Mouse (Mus musculus): Measurements from ENCODE around the gene Tmsb15b1.
"Not testable (repeated sequence)": the region's sequence is repeated elsewhere in the genome, so short reads cannot be mapped to it uniquely, and the experiment has no call there.

Gene Tmsb15b1

DNA sequence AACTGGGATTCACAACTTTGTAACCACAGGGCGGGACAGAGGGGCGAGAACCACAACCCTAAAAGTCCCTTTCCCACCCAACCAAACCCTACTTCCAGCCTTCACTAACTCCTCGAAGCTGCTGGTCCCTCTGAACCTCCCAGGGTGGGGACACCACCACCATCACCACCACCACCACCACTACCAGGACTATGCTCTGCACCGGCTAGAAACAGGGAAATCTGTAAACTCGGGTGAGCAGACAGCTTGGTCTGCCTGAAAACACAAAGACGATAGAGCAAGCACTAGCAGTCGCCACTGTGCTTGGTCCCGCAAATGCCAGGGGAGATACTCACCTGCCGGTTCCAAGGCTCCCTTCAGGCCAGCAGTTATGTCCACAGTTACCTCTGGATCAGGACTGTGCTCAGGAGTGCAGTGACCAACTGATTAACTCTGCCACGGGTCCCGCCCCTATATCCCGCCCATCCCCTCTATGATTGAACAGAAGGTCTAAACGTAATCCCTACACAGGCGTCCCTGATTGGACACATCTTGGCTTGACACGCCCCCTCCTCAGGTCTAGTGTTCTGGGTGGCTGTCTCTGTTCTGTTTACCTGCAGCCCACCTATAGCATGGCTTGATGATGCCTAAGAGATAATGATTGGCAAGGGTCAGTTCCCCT, at the start of gene Tmsb15b1, which contains the start of gene Tmsb15l:
Gene Tmsb15b1, minus strand, starts transcription at position 451 of the 661 bp plus-strand sequence.
Gene Tmsb15l, minus strand, starts transcription at position 446 of the 661 bp plus-strand sequence.
- peak; percentile 73 for DNase-seq (ENCODE audit: low read depth, low spot score)

DNA sequence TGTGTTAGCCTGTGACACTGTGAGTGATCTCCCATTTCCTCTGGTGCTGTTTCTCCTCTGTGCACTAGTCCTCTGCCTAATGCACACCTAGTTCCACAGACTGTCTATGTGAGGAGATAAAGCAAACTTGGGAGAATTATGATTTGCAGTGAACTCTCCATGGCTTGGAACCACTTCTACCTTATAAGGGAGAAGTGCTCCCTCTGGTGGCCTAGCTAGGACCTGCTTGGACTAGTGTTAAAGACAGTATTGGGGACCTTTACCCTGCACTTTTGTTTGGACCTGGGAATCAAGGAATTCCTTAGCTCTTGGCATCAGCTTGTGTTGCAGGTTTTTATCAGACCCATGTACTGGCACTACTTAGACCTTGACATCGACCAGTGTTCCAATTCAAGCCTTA, 42.6 kb upstream of the Tmsb15b1 start:
- peak; percentile 42 for DNase-seq (ENCODE audit: low read depth, low spot score)

GRCm38 (mm10) chrX:137017668-137018067, 41.0 kb upstream of the Tmsb15b1 start:
- DNase-seq (ENCODE audit: low read depth, low spot score): no peak

DNA sequence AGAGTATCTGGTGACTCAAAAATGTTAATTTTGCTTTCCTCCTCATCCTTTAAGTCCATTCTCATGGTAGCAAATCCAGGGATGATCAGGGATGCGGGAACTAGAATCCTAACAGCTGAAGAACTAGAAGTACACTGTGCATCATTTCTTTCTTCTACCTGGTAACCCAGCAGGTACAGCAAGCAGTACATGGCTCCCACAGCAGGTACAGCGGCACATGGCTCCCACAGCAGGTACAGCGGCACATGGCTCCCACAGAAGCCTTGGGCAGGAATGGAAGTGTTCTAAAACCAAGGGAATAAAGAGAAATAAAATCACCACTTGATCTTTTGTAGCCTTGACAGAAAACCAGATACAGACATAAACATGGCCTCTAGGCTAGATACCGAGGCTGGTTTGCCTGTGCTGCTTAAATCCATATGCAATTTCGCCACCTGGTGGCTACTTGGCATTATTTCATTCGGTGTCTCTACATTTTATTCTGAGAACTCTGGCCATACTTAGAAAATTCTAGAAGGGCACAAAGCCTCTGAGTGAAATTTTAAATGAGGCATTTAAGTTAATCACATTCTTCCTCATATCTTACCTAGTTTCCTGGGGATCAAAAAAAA, 38.5 kb upstream of the Tmsb15b1 start:
- DNase-seq (ENCODE audit: low read depth, low spot score): peak; percentile 52

DNA sequence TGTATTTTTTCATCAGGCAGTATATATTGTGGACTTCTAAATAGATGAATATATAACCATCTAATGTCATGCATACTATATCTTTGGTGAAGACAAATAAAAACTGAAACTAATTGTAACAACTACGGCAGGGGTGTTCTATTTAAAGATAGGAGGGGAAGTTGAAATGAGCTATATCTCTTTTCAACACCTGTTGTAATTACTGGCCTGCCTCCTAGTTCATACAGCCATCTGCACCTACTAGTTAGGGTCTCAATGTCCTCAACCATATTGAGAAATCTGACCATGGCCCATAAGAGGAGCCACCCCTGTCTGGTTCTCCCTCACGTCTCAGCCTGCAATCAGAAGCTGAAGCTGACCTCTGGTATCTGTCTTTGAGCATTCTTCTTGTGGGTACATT, 19.6 kb upstream of the Tmsb15b1 start:
- DNase-seq (ENCODE audit: low read depth, low spot score): no peak

DNA sequence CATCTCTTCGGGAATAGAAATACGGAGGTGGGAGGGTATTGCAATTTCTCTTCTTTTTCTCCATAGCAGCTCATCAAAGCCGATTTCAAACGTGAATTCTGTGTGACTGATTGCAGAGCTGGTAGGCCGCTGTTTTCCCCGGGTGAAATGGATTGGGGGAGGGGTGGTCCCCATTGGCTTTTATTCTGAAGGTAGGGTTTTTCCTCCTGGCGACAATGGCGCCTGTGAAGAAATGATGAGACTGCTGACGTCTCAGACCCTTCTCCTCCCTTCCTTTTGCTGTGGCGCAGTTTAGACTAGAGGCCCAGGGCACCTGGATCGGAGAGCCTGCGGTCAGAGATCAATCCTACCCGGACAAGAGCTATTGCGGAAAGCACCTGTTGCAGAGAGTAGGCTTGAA, 17.0 kb upstream of the Tmsb15b1 start:
- DNase-seq (ENCODE audit: low read depth, low spot score): no peak

DNA sequence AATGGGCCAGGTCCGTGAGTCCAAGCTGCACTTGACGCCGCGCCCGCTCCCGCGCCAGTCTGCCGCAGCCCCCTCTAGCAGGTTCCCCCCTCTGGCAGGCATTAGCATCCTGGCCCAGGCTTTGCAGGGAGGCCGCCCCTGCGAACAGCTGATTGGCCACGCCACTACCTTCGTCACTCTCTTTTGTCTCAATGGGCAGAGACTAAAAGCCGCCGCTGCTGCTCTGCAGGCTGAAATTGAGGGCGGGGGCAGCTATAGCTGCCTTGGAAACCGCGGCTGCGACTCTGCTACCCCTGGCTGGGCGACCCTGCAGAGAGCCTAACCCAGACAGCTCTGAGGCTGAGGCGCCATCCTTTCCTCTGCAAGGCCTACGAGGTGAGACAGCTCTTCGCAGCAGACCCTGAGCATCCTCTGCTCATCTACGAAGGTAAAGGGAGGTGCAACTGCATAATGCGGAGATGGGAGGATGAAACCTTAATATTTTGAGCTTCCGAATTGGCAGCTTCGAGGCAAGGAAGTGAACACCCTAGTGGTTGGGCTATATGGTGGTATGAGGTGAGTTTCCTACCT, 16.4 kb upstream of the Tmsb15b1 start, which contains the start of gene Zcchc18:
Gene Zcchc18, plus strand, starts transcription at position 178 of the 570 bp plus-strand sequence.
- DNase-seq (ENCODE audit: low read depth, low spot score): peak; percentile 58

DNA sequence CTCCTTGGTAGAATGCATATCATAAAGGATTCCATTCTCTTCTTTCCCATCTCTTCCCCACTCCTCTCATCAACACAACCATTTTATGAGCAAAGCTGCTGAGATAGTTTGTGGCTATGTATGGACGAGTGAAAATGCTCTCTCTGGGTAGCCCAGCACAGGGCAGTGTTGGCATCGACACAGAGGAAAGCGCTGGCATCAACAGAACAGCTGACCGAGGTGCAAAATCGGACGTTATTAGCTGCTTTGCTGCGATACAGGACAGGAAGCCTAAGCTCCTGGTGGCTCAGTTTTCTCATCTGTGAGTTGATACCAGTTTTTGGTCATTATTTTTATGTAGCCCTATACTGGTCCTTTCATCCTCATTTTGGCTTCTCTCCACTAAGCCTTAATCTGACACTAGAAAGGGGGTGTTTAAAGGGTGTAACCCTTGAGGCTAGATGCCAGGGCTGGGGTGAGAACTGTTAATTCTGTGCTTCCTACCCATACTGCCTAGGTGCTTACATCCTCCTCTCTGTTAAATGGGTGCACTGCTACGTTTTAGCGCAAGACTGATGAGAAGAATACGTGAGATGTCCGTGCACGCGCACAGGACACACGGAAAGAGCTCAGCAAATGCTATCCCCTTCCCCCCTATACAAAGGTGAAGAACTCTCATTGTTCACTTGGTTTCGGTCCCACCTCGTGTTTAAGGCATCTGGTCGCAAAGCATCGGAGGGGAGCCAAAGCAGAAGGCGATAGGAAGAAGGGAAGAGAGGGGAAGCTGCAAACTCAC, 15.7 kb upstream of the Tmsb15b1 start:
- no peak for DNase-seq (ENCODE audit: low read depth, low spot score)

DNA sequence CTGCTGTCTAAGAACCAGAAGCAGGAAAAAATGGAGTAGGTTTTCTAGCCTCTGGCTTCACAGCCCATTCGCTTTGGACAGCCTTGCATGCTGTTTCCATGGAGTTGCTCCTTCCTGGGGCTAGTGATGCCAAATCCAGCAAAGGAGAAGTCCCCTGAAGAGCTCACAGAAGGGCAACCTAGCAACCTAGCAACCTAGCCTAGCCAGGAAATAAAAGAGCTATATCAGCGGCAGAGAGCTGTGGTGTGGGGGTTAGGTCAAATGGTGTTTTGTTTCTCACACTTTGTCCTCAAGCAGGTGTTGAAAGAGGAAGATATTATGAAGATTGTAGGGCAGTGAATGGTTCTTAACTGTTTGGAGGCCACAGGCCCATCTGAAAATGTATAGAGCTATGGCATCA, 14.6 kb upstream of the Tmsb15b1 start:
- no peak for DNase-seq (ENCODE audit: low read depth, low spot score)

- no peak for DNase-seq (ENCODE audit: low read depth, low spot score)
These were observed 9.4 kb upstream of the Tmsb15b1 start for GRCm38 (mm10) chrX:136986039-136986438.

DNA sequence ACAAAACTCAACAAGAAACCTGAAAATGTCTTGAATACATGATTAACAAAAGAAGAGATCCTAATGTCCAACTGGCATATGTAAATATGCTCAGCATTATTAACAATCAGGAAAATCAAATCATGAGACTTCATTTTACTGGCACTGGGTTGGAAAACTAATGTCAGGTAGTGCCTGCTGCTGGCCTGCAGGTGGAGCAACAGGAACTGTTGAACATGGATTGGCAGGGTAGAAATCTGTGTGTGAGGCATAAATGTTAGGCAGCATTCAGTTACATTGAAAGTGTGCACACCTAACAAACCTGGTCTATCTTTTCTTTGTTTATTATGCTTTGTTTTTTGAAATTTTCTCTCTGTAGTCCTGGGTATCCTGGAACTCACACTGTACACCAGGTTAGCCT, 1.9 kb upstream of the Tmsb15b1 start:
- DNase-seq (ENCODE audit: low read depth, low spot score): no peak

- DNase-seq (ENCODE audit: low read depth, low spot score): not testable (repeated sequence)
These were observed 1.3 kb downstream of the Tmsb15b1 start, which contains the start of gene Tmsb15b2 for GRCm38 (mm10) chrX:136975397-136975796. Gene Tmsb15b2 (minus strand): TSS chrX:136975497.

DNA sequence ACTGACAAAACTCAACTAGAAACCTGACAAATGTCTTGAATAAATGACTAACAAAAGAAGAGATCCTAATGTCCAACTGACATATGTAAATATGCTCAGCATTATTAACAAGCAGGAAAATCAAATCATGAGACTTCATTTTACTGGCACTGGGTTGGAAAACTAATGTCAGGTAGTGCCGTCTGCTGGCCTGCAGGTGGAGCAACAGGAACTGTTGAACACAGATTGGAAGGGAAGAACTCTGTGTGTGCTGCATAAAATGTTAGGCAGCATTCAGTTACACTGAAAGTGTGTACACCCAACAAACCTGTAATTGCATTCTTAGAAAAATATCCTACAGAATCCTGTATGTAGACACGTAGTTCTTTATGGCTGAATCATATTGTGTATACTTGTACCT, 17.0 kb downstream of the Tmsb15b1 start:
- no peak for DNase-seq (ENCODE audit: low read depth, low spot score)

DNA sequence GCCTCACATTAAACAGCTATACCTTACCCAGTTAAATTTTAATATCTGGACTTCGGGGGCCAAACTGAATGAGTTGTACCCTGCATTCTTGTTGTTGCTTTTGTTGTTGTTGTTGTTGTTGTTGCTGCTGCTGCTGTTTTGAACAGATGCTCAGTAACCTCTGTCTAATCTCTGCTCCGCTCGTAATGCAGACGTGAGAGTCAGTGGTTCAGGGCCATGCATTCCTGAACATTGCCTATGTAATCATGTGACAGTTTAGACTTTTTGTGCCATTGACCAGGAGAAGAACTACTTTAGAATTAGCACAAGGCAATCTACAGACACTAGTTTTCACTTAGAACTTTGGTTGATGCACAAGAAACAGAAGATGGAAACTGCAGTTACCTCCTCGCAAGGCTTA, 18.4 kb downstream of the Tmsb15b1 start:
- not testable (repeated sequence) for DNase-seq (ENCODE audit: low read depth, low spot score)

DNA sequence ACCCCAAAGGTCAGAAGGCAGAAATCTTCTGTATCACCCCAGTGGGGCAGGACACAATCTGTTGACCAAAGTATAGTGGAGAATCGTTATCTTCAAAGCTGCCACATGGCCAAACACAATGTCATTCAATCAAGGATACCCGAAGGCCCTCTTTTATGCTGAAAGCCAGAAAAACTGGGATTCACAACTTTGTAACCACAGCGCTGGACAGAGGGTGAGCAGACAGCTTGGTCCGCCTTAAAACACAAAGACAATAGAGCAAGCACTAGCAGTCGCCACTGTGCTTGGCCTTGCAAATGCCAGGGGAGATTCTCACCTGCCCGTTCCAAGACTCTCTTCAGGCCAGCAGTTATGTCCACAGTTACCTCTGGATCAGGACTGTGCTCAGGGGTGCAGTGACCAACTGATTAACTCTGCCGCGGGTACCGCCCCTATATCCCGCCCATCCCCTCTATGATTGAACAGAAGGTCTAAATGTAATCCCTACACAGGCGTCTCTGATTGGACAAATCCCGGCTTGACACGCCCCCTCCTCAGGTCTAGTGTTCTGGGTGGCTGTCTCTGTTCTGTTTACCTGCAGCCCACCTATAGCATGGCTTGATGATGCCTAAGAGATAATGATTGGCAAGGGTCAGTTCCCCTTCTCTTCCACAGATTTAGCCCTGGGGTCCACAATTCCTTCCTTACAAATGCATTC, 18.9 kb downstream of the Tmsb15b1 start:
- peak; percentile 61 for DNase-seq (ENCODE audit: low read depth, low spot score)

DNA sequence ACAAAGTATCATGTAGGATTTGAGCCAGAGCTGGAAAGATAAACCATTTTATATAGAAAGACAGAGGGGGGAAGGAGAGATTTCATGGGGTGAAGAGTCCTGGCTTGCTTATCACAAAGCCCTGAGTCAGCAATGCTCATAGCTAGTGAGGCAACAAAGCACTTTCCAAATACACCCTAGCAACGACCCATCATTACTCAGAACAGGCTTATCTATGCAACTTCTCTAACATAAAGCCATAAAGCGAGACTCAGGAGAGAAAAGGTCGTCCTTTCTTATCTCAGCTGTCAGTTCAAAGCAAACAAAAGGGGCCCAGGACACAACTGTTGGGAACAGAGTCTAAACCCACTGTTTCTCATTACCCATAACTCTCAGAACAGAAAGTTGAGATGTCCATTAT, 38.7 kb downstream of the Tmsb15b1 start:
- no peak for DNase-seq (ENCODE audit: low read depth, low spot score)

- DNase-seq (ENCODE audit: low read depth, low spot score): no peak
These were observed 49.6 kb downstream of the Tmsb15b1 start, which contains the start of gene H2bfm for GRCm38 (mm10) chrX:136927031-136927430. Gene H2bfm (plus strand): TSS chrX:136927325.

DNA sequence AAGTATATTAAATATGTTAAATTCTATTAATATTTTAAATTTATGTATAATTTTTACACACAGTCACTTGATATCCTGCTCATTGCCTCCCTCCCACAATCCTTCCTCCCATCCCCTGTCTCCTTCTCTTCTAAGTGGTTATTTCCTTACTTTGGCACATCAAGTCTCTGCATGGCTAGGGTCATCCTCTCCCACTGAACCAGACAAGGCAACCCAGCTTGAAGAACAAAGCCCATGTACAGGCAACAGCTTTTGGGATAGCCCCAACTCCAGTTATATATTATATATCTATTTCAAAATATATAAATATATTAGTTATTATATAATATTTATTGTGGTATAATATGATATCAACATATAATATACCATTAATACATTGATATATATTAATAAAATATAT, 50.8 kb downstream of the Tmsb15b1 start:
- DNase-seq (ENCODE audit: low read depth, low spot score): no peak

Data from retina, adult 2 months (tissue).